Mouse (Mus musculus): Measurements from ENCODE around the gene Megf11.
A peak's percentile ranks its signal among the peaks of the same experiment; 100 is the strongest.
"Not testable (repeated sequence)": the region's sequence is repeated elsewhere in the genome, so short reads cannot be mapped to it uniquely, and the experiment has no call there.

The Megf11 gene

DNA sequence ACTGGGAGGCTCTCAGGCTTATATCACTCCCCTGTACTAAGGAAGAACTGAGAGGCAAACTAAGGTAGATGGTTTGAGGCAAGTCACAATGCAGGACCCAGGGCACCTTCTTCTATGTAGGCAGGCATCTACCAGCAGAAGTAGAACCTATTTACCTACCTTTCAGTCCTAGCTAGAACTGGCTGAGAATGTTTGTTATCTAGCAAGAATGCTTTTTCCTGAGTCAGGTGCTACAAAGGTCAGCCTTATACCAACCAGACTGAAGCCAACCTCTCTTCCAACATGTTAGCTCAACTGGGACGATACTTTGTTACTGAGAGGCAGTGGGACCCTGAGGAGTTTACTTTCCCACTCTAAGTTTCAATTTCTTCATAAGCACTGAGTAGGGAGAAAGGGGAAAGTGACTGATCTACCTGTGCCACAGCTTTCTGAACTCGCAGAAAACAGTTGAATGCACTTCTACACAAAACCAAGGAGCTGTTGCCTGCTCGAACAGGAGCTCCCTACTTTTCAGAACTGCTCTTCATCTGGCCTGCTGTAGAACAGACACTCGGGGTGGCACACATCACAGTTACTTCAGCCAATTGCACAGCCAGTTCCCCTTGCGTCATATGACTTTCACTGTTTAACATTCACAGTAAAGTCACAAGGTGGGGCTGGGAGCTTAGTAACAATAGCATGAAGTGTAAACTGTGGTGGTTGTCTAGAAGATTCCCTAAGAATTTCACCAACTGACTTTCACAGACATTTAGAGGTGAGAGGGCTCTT, 318.8 kb downstream of the Megf11 start:
- DNase-seq, result no peak

DNA sequence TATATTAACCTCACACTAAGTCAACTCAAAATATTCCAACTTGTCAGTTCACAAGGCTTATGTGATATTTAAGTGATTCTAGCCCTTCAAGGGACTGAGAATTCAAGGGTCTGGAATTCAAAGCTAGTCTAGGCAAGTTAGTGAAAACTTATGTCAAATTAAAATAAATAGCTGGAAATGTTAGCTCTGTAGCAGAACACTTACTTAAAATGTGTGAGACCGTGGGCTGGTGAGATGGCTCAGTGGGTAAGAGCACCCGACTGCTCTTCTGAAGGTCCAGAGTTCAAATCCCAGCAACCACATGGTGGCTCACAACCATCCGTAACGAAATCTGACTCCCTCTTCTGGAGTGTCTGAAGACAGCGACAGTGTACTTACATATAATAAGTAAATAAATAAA, 324.9 kb downstream of the Megf11 start:
- not testable (repeated sequence) for DNase-seq

DNA sequence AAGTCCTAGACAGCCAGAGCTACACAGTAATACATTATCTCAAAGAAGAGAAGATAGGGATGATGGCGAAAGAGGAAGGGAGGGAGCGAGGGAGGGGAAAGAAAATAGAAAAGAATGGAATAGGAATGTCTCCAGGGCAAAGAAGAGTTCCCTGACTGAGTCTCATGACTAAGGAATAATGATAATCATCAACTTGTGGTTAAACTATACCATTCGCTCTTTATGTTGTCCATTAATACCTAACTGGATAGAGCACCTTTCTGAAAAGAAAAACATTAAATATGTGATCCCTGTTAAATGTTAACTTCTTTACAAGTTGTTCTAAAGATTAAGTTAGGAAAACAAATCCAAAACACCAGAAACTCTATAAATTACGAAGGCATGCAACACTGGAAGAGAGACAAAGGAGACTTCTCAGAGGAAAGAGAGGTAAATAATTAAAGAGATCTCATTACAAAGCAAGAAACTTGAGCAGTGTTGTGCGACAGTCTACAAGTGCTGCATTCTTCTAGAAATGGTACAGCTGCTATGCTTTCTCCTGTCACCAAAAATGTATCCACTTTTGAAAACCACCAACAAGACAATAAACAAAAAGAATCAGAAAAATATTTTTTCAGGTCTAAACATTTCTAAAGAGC, 334.2 kb downstream of the Megf11 start:
- no peak for DNase-seq

DNA sequence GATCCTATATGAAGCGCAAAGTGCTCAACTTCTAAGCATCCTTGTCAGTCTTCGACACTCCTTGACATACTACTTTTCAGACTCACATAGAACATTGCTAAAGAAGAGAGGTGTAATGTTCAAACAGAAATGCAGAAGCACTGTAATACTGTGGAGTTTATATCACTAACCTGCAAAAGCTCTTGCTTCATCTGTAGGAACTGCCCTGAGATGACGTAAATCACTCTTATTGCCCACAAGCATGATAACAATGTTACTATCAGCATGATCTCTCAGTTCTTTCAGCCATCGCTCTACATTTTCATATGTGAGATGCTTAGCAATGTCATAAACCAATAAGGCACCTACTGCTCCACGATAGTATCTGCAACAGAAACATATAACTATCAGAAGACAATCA, 341.0 kb downstream of the Megf11 start:
- no peak for DNase-seq

DNA sequence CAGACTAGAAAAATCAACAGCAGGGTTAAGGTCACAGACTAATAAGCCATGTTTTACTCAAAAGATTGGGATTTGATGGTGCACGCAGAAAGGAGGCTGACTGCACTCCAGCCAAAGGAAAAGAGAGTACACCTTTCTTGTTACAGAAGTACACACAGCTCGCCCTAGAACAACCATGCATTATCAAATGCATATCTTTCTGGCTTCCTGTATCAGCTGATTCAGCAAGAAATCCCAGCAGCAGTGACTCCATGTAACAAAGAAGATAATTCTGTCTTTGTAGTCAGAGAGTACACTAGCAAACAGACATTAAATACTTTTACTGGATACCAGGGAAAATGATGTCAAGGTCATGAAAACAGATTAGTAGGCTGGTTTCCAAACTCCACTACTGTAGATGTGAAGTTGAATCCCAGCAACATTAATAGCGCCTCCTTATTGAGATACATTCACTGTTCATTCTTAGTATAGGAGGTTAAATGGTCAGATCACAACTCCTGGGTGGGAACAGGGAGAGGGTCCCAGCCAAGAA, 345.7 kb downstream of the Megf11 start:
- DNase-seq, result no peak

DNA sequence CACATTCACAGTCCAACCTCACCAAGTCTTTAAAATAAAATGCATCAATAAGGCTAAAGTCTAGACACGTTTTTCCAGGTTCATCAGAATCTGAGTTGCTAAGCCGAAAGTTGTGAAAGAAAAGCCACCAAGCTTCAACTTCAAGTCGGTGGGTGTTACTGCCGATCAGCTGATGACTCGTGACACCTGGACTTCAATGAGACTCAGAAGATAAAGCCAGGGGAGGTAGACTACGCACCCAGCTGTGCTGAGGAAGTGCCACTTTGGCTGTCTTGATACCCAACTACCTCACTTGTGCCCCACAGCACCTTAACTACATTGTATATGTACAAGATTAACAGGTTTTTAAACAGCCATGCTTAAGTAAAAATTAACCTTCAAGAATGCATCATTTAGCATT, 348.7 kb downstream of the Megf11 start:
- peak; percentile 3 to 22 for DNase-seq

DNA sequence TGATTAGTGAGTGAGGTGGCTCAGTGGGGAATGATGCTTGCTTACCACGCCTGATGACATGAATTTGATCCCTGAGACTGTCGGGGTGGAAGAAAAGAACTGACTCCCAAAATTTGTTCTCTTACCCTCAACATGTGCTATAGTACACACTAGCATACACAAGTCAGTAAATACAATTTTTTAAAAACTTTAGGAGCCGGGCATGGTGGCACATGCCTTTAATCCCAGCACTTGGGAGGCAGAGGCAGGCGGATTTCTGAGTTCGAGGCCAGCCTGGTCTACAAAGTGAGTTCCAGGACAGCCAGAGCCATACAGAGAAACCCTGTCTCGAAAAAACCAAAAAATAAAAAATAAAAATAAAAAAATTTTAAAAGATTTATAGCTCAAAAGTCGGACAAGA, 349.6 kb downstream of the Megf11 start:
- not testable (repeated sequence) for DNase-seq

DNA sequence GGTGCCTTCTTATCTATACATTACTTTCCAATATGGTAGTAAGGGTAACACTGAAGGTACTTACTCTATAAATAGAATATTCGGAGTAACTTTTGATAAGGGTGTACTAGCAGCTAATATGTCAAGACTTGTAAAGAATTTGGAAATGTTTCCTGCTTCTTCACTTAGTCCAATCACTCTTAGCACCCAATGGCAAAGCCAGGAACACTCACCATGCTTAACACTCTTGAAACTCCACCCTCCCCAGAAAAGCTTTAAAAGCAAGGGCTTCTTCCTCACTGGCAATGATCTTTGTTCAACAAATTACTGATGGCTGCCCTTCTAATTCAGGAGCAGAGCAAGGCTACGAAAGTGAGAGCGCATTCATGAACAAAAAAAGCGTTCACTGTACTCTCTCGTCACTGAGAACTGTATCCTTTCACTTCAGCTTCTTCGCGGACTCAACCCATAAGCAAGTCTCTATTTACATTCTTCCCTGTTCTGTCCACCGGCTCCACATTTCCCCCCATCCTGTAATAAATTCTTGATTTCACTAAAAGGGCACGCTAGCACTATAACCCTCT, 350.7 kb downstream of the Megf11 start:
- no peak for DNase-seq

DNA sequence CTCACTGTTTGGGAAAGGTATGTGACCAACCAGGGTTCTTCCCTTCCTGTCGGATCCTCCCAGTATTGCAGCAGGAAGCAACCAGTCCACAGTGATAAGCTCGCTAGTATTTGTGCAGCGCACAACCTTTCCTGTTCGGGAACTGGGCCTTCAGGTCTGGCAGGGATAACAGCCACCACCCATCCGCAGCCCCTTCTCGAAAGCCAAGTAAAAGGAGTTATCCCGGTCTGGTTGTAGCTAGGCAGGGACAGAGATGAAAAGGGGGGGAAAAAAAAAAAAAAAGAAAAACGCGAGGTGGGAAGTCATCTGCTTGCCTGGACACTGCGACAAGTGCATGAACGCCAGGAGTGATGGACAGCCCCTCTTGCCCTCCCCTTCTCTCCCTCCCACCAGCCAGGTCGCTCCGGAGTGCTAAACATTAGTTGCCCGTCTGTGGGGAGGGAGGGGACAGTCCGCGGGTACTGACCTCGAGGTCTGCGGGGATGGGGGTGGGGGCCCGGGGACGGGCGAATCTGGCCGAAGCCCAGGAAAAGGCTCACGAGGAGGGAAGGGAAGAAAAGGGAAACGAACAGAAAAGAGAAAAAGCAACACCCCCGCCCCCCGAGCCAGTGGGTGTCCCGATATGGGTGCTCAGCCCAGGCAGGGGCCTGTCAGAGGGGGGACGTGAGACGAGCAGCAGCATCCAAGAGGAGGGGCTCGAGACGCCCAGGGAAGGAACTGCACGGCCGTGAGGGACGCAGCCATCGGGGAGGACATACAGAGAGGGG, 351.4 kb downstream of the Megf11 start:
- DNase-seq, result peak; percentile 30 to 43

DNA sequence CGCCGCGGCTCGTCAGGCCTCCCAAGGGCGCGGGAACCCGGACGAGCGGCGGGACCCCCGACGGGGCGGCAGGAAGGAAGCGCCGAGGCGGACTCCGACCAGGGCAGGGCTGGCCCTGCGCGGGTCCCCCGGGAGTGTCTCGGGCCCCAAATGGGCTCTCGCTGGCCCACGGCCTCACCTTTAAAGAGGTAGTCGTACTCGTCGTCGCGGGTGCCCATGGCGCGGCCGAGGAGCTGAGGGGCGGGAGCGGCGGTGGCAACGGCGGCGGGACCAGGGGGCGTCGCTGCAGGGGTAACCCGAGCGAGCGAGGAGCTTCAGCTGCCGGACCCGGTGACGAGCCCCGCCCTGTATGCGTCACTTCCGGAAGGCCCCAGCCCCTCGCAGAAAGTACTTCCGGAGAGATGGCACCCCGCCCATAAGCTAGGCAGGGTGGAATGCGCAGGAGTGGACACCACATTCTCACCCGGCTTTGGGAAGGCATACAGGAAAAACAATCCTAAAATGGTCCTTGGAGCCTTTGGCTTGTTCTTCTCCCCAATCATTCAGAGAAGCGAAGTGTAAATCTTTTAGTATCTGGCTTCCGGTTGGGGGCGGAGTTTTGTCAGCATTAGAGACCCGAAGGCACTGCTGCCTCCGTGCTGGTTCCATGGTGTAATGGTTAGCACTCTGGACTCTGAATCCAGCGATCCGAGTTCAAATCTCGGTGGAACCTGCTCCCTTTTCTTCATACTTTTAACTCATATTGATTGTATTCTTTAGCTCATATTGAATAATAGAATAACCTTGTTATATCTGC, 352.2 kb downstream of the Megf11 start, which contains the start of gene Rab11a:
TSS of gene Rab11a (minus strand) at position 353 of the 796 bp plus-strand sequence.
- peak; percentile 96 for DNase-seq

DNA sequence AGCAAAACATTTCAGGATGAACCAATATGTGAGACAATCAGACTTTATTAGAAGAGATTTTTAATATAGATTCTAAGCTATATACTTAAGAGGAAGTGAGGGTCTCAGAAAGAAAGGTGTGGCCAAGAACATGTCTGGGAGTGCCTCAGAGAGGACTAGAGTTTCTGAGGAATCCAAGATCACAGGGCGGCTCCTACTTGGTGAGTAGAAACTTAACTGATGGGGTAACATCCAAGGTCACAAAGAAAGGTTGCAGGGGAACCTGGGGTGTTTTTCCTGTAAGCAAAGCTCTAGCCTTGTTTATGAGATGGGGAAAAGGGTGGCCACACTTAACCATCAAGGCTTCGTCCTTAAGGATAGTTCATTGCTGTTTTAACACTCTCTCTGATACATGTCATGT, 353.6 kb downstream of the Megf11 start:
- no peak for DNase-seq

DNA sequence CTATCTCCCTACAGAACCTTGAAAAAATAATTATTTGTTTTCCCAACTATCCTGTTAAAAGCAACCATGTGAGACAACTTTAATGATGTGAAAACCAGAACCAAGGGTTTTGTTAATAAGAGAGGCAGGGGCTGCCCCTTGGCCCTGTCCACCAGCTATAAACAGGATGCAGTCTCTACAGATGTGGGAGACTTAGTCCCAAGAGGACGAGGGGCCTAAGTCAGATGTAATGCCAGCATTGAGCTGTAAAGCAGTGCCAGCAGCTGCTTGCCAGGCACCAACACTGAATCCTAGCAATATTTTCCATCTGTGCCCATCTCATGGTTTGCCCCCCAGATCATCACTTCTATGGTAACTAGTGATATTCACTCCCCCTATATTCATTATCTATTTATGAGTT, 357.0 kb downstream of the Megf11 start:
- DNase-seq, result no peak

DNA sequence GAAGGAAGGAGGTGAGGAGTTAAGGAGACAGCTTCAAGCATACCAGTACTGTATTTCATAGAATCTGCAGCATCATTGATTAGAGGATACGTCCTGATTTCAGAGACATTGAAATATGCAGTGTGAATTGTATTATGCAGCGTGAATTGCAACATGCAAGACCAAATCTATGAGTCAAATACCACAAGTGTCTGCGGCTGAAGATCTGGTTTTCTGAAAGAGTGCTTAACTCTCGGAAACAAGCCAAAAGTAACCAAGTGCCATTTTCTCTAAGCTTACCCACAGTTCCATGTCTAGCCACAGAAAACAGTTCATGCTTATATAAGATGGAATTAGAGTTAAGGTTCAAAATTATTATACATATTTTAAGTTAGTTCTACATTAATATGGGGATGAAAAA, 362.3 kb downstream of the Megf11 start:
- DNase-seq, result no peak

DNA sequence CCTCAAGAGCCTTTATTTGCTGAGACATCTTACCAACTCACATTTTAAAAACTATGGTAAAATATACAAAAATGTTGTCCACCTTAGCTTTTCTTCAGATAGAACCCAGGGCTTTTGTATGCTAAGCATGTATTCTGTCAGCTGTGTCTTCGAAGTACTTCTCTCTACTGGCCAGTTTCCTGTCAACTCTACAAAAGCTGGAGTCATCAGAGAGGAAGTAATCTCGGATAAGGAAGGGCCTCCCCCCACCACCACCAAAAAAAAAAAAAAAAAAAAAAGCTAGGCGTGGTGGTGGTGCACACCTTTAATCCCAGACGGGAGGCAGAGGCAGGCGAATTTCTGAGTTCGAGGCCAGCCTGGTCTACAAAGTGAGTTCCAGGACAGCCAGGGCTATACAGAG, 363.9 kb downstream of the Megf11 start:
- no peak for DNase-seq

DNA sequence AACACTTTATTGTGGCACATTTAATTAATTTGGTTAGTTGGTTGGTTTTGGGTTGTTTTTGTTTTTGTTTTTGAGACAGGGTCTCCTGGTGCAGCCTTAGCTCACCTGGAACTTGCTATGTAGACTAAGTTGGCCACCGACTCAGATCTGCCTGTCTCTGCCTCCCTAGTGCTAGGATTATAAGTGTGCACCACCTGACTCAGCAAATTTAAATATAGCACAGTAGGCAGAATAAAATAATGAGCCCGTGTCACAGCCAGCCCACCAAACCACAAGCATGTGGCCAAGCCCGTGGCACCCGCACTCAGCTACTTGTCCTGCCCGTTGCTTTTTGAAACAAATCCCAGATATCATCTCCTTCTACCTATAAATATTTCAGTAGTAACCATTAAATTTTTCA, 367.1 kb downstream of the Megf11 start:
- DNase-seq, result no peak

DNA sequence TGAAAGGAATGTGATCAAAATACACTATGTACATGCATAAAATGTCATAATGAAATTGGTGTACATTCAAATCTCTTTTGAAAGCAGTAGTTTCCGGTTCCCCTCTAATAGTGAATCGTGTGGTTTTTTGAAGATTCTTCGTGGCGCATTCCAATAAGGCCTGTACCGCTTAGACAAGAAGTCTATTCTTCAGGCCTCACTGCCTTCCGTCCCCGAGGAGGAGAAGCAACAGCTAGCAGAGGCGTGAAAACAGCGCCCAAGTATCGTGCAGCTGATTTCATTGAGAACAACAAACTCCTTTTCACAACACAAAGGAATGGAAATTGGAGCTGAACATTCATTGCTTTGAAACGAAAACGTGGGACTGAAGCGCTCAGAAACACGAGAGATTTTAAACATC, 372.6 kb downstream of the Megf11 start:
- DNase-seq, result no peak
